Mouse (Mus musculus) midbrain, postnatal 0 days (tissue): ENCODE measurements at regions not wholly inside any gene's neighbourhood (a gene's known extent, or its start where the extent isn't known, plus 50 kb on each side); places are given as distances from the start of the nearest gene placed in this dataset.

Experiments used
- ATAC-seq: fragments of 200-750 bp; cut with Nextera tagmentation; 2 replicates; pipeline ENCODE4 v1.8.0; 2017; ENCODE audit warnings: moderate number of reproducible peaks, mild to moderate bottlenecking, moderate TSS enrichment, moderate library complexity; ENCODE audit not compliant: low FRiP score
- DNase-seq: peaks from one replicate; pipeline ENCODE4 v3.0.0-alpha.2; 2015; ENCODE audit warnings: low spot score
- H3K27ac ChIP-seq: fragments of 300-500 bp; sonication (generic); 2 replicates; pipeline ENCODE4 v1.5.1; 2014; ENCODE audit warnings: low read depth, mild to moderate bottlenecking, low read length, mixed read lengths
- H3K27me3 ChIP-seq: fragments of 300-500 bp; sonication (generic); 2 replicates; pipeline ENCODE4 v1.6.1; 2014; ENCODE audit warnings: low read length, control low read depth, mixed read lengths; ENCODE audit not compliant: insufficient read depth
- H3K36me3 ChIP-seq: fragments of 300-500 bp; sonication (generic); 2 replicates; pipeline ENCODE4 v1.6.1; 2014; ENCODE audit warnings: low read length, control low read depth, mixed read lengths; ENCODE audit not compliant: insufficient read depth
- H3K4me1 ChIP-seq: fragments of 300-500 bp; sonication (generic); 2 replicates; pipeline ENCODE4 v1.6.1; 2014; ENCODE audit warnings: mild to moderate bottlenecking, control low read depth, antibody characterized with exemption, low read length, mixed read lengths; ENCODE audit not compliant: insufficient read depth
- H3K4me2 ChIP-seq: fragments of 300-500 bp; sonication (generic); 2 replicates; pipeline ENCODE4 v1.6.1; 2014; ENCODE audit warnings: low read depth, mild to moderate bottlenecking, low read length, mixed read lengths; ENCODE audit not compliant: poor library complexity, severe bottlenecking
- H3K4me3 ChIP-seq: fragments of 300-500 bp; sonication (generic); 2 replicates; pipeline ENCODE4 v1.5.1; 2014; ENCODE audit warnings: low read depth, mild to moderate bottlenecking, low read length, moderate library complexity
- H3K9ac ChIP-seq: fragments of 300-500 bp; sonication (generic); replicated peaks from 2 replicates; pipeline ENCODE4 v1.6.1; 2014; ENCODE audit warnings: mild to moderate bottlenecking, low read length, moderate library complexity, mixed read lengths; ENCODE audit not compliant: poor library complexity, severe bottlenecking
- H3K9me3 ChIP-seq: fragments of 300-500 bp; sonication (generic); 2 replicates; pipeline ENCODE4 v1.6.1; 2016; ENCODE audit warnings: low read length, control low read depth
- CTCF ChIP-seq: IDR thresholded peaks from 2 replicates; pipeline ENCODE4 v1.5.1; 2016; ENCODE audit warnings: antibody characterized with exemption, mild to moderate bottlenecking

DNA sequence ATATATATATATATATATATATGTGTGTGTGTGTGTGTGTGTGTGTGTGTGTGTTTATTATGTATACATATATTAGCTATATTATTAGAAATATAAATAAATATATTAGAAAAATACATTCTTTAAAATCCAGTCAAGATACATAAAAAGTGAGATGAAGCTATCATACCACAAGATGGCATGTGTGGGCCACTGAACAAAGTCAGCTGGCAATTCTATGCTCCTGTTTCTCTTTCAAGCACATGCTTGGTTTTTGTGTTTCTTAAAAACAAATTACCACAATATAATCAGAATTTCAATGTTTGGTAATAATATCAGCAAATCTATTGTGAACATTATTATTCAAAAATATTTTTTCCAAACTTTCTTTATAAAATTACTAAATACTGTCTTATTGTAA, 1490.2 kb upstream of the Cdh9 start:
- no peaks in the 10 kb centered on the region for H3K36me3 ChIP-seq
- H3K4me2 ChIP-seq: no peak overlapping the region
- no peak overlapping the region for H3K9ac ChIP-seq
- DNase-seq (peak; percentile 76), ATAC-seq (no peak)
- H3K27me3 ChIP-seq: no peaks in the 10 kb centered on the region
- H3K4me3 ChIP-seq: no peak overlapping the region
- H3K4me1 ChIP-seq: no peaks in the 10 kb centered on the region
- H3K27ac ChIP-seq: no peak overlapping the region
- H3K9me3 ChIP-seq: no peaks in the 10 kb centered on the region
- TF ChIP-seq CTCF: peak; percentile 78
